Mouse (Mus musculus): ENCODE measurements around the gene Prkcz. TPM values are rescaled to one million over a fixed set of nuclear protein-coding genes. Genes with fewer than 3 reads are reported as not detected.

The Prkcz gene
- 7.2 and 9.2 TPM in 2 replicates for polyA plus RNA-seq (2015; fragmentation: Nextera tagmentation; extraction: Ambion mirVana)

- 0% methylated on average over 50 of the region's 51 CpGs for WGBS
Measured at GRCm38 (mm10) chr4:155361303-155361791, at the start of gene Prkcz. Gene Prkcz, minus strand, starts transcription at chr4:155361361.

DNA sequence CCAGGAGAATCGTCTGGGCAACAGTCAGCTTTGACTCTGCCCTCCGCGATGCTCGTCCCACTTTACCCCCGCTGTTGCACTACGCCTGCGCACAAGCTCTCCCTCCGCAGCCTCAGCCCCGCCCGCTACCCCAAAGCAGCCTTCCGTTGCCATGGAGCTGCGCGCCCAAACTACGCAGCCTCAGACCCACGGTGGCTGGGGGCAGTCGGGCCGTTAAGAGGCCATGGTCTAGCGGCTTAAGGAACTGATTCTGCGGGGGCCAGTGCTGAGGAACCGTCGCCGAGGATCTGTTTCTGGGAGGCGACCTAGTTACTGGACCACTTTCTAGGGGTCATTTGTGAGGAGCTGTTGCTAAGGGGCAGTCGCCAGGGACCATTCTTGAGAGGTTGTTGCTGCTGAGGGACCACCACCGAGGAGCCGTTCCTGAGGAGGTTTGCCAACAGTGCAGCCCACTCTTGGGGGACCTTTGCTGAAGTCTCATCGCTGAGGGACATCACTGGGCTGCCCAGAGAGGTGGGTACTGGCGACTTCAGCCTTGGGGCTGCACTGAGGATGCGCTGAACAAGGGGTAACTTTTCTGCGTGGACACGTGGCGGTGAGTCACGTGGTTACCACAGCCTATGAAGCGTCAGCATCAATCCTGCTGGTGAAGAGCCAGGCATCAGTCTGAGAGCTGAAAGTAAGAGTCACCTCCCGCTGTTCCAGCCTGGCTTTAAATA lies 48.1 kb upstream of the Prkcz start, which contains the start of gene Cfap74:
Gene Cfap74 (plus strand): TSS at position 133 of the 719 bp plus-strand sequence.
- ATAC-seq (ENCODE audit: low FRiP score, low read depth): peak; percentile 96
- H3K9me3 ChIP-seq: no peaks in the 10 kb centered on the region
- no peak within 1 kb of the TSS for H3K27ac ChIP-seq
- peak within 1 kb of the TSS; percentile 40 for H3K9ac ChIP-seq
- under 1% methylated on average over 35 of the region's 35 CpGs for WGBS
- H3K4me1 ChIP-seq: peaks cover 5% of the 10 kb centered on the region
- H3K27me3 ChIP-seq: no peaks in the 10 kb centered on the region
- peak within 1 kb of the TSS; percentile 54 for H3K4me3 ChIP-seq
- no peaks in the 10 kb centered on the region for H3K36me3 ChIP-seq
- H3K4me2 ChIP-seq (replicated peaks): peak within 1 kb of the TSS; percentile 74

More at GRCm38 (mm10) chr4:155361303-155361791, at the start of gene Prkcz:
- ATAC-seq (ENCODE audit: low FRiP score, low read depth): peak; percentile 85
- Histone ChIP-seq H3K4me1 (peaks cover 12% of the 10 kb centered on the region; the same call in 1 of the 2 replicates), H3K27ac (no peak within 1 kb of the TSS), H3K36me3 (no peaks in the 10 kb centered on the region), H3K27me3 (peaks cover 98% of the 10 kb centered on the region), H3K9me3 (no peaks in the 10 kb centered on the region), H3K4me2 (replicated peaks) (peak within 1 kb of the TSS; percentile 69), H3K4me3 (peak within 1 kb of the TSS; percentile 50), H3K9ac (peak within 1 kb of the TSS; percentile 40; the same call in 1 of the 2 replicates)

DNA sequence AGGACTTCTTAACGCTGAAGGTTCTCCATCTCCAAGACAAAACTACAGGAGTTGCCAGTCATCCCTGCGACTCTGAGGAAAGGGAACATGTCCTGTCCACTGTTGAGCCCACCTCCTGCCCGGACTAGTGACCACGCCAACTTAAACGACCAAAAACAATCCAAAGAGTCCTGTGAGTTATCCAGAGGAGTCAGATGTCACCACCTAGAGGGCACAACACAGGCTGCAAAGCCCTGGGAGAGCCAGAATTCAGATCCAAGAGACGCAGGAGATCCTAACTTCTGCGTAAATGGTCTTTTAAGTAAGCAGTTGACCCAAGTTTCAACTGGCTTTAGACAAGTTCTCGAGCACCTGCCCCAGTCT lies 47.5 kb upstream of the Prkcz start:
- Histone ChIP-seq H3K4me2 (replicated peaks) (peak overlapping the region; percentile 74), H3K4me1 (peaks cover 5% of the 10 kb centered on the region), H3K36me3 (no peaks in the 10 kb centered on the region), H3K9me3 (no peaks in the 10 kb centered on the region), H3K27ac (no peak overlapping the region), H3K9ac (peak overlapping the region; percentile 40), H3K27me3 (no peaks in the 10 kb centered on the region), H3K4me3 (peak overlapping the region; percentile 54)
- ATAC-seq (ENCODE audit: low FRiP score, low read depth): peak; percentile 48
- WGBS: 4% methylated on average over 8 of the region's 8 CpGs

- 52% methylated on average over 1 of the region's 1 CpGs for WGBS
- H3K27ac ChIP-seq: no peak overlapping the region
- H3K4me3 ChIP-seq: no peak overlapping the region
- ATAC-seq (ENCODE audit: low FRiP score, low read depth): no peak
- H3K4me2 ChIP-seq (replicated peaks): no peak overlapping the region
- peaks cover 40% of the 10 kb centered on the region for H3K27me3 ChIP-seq
- no peaks in the 10 kb centered on the region for H3K9me3 ChIP-seq
- peaks cover 8% of the 10 kb centered on the region for H3K4me1 ChIP-seq
- no peaks in the 10 kb centered on the region for H3K36me3 ChIP-seq
- no peak overlapping the region for H3K9ac ChIP-seq
Measured at GRCm38 (mm10) chr4:155402489-155402888, 41.3 kb upstream of the Prkcz start.

DNA sequence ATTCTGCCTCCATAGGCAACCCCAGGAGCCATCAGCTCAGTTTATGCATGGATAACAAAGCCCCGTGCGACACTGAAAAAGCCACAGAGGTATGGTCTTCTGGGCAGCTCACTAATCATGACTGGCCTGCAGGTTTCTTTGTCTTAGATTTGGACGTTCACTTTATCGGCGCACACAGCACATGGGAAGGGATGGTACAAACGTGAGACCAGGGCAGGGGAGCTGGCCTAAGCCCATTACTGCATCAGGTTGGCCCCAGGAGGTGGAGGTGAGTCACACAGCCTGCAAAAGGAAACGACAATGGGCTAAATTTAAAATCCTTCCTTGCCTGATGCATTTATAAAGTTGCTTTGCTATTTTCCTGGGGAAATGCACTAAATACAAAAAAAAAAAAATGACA lies 40.0 kb upstream of the Prkcz start:
- Histone ChIP-seq H3K9me3 (no peaks in the 10 kb centered on the region), H3K36me3 (no peaks in the 10 kb centered on the region), H3K9ac (no peak overlapping the region), H3K27ac (no peak overlapping the region), H3K4me1 (peaks cover 11% of the 10 kb centered on the region), H3K4me3 (no peak overlapping the region), H3K27me3 (peaks cover 54% of the 10 kb centered on the region), H3K4me2 (replicated peaks) (no peak overlapping the region)
- ATAC-seq (ENCODE audit: low FRiP score, low read depth): no peak
- WGBS: 69% methylated on average over 7 of the region's 7 CpGs

DNA sequence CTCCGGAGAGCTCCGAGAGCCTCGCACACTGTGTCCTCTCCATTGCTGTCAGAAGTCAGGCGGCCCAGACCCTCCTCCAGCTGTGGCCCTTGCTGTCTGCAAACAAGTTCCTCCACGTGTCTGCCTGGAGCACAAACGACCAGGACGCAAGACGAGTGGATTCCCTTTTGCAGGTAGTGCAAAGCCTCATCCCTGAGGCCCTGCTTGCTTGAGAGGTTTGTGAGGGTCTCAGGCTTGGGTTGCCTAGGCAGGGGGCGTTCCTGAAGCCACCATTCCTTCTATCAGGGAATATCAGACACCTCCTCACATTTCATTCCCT lies 37.0 kb upstream of the Prkcz start:
- ATAC-seq (ENCODE audit: low FRiP score, low read depth): no peak
- no peak overlapping the region for H3K27ac ChIP-seq
- peaks cover 70% of the 10 kb centered on the region for H3K27me3 ChIP-seq
- H3K9ac ChIP-seq: no peak overlapping the region
- peaks cover 11% of the 10 kb centered on the region for H3K4me1 ChIP-seq
- H3K9me3 ChIP-seq: no peaks in the 10 kb centered on the region
- peak overlapping the region; percentile 45 for H3K4me3 ChIP-seq
- H3K4me2 ChIP-seq (replicated peaks): peak overlapping the region; percentile 87
- no peaks in the 10 kb centered on the region for H3K36me3 ChIP-seq
- WGBS: 4% methylated on average over 9 of the region's 9 CpGs

GRCm38 (mm10) chr4:155397511-155398221 lies 36.5 kb upstream of the Prkcz start, which contains the start of gene Gabrd:
Gene Gabrd, minus strand, starts transcription at chr4:155398112.
- Histone ChIP-seq H3K4me3 (peak within 1 kb of the TSS; percentile 45), H3K36me3 (no peaks in the 10 kb centered on the region), H3K4me1 (peaks cover 11% of the 10 kb centered on the region), H3K9ac (no peak within 1 kb of the TSS), H3K27me3 (peaks cover 74% of the 10 kb centered on the region), H3K27ac (no peak within 1 kb of the TSS), H3K4me2 (replicated peaks) (peak within 1 kb of the TSS; percentile 87), H3K9me3 (no peaks in the 10 kb centered on the region)
- peak; percentile 59 for ATAC-seq (ENCODE audit: low FRiP score, low read depth)
- under 1% methylated on average over 47 of the region's 57 CpGs for WGBS

DNA sequence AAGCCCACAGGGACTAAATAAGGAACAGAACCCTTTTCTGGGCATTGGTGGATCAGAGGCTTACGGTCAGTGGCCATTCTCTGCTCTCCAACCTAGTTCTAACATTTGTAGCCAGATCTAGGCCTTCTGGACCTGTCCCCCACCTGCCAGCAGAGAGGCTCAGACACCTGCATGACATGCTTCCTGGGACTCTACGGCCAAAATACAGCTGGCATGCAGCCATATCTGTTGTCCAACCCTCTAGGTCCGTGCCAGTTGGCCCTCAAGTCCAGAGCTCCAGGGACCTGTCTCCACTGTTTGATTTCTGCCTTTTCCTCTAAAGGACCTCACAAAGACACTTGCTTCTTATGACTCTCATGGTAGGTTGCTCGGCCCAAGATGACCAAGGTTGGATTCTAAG lies 35.6 kb upstream of the Prkcz start:
- peaks cover 11% of the 10 kb centered on the region for H3K4me1 ChIP-seq
- no peaks in the 10 kb centered on the region for H3K9me3 ChIP-seq
- H3K4me3 ChIP-seq: no peak overlapping the region
- peaks cover 76% of the 10 kb centered on the region for H3K27me3 ChIP-seq
- 83% methylated on average over 4 of the region's 4 CpGs for WGBS
- no peak overlapping the region for H3K9ac ChIP-seq
- H3K27ac ChIP-seq: no peak overlapping the region
- no peaks in the 10 kb centered on the region for H3K36me3 ChIP-seq
- ATAC-seq (ENCODE audit: low FRiP score, low read depth): no peak
- no peak overlapping the region for H3K4me2 ChIP-seq (replicated peaks)

DNA sequence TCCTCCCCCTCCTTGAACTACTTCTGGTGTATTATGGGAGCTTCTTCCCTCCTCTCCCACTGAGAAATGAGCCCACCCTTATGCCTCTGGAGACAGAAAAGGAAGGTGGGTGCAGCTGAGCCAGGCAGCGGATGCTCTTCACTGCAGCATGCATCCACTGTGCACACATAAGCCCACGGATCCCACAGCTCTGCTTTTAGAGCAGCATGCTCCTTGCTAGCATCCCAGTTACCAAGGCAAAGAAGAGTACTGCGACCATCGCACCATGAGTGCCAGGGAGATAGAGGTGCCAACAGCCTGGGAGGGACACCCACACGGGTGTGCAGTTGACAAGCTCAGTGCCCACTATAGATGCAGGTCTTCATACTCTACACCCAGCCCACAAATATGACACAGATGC lies 34.3 kb upstream of the Prkcz start:
- Histone ChIP-seq H3K9me3 (no peaks in the 10 kb centered on the region), H3K9ac (no peak overlapping the region), H3K4me1 (peaks cover 11% of the 10 kb centered on the region), H3K27me3 (peaks cover 68% of the 10 kb centered on the region), H3K27ac (no peak overlapping the region), H3K4me2 (replicated peaks) (no peak overlapping the region), H3K4me3 (no peak overlapping the region), H3K36me3 (no peaks in the 10 kb centered on the region)
- no peak for ATAC-seq (ENCODE audit: low FRiP score, low read depth)
- WGBS: 86% methylated on average over 5 of the region's 5 CpGs

GRCm38 (mm10) chr4:155387166-155387565 lies 26.0 kb upstream of the Prkcz start:
- Histone ChIP-seq H3K36me3 (no peaks in the 10 kb centered on the region), H3K9ac (no peak overlapping the region), H3K4me3 (no peak overlapping the region), H3K9me3 (no peaks in the 10 kb centered on the region), H3K4me2 (replicated peaks) (no peak overlapping the region), H3K4me1 (no peaks in the 10 kb centered on the region), H3K27ac (no peak overlapping the region), H3K27me3 (peaks cover 30% of the 10 kb centered on the region)
- WGBS: 85% methylated on average over 8 of the region's 8 CpGs
- ATAC-seq (ENCODE audit: low FRiP score, low read depth): no peak

DNA sequence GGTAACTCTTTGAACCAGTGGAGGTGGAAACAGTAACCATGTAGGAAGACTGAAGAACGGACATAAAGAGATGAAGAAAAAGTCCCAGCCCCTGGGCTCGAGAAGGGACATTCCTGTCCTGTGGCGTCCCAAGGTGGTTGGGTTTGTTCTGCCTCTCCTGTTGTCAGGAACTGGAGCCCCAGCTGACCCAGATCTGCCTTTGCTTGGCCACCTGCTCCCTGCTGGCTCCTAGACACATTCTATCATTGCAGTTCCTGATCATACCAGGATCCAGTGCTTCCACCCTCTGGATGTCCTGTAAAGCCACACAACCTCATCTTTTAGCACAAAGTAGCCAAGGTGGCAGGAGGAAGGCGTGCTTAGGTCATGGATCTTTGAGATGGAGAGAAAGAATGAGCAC lies 22.2 kb upstream of the Prkcz start:
- no peak overlapping the region for H3K9ac ChIP-seq
- no peaks in the 10 kb centered on the region for H3K4me1 ChIP-seq
- H3K36me3 ChIP-seq: no peaks in the 10 kb centered on the region
- H3K27me3 ChIP-seq: peaks cover 33% of the 10 kb centered on the region
- no peak for ATAC-seq (ENCODE audit: low FRiP score, low read depth)
- no peak overlapping the region for H3K4me2 ChIP-seq (replicated peaks)
- no peak overlapping the region for H3K4me3 ChIP-seq
- H3K9me3 ChIP-seq: no peaks in the 10 kb centered on the region
- H3K27ac ChIP-seq: no peak overlapping the region
- WGBS: 76% methylated on average over 4 of the region's 4 CpGs

DNA sequence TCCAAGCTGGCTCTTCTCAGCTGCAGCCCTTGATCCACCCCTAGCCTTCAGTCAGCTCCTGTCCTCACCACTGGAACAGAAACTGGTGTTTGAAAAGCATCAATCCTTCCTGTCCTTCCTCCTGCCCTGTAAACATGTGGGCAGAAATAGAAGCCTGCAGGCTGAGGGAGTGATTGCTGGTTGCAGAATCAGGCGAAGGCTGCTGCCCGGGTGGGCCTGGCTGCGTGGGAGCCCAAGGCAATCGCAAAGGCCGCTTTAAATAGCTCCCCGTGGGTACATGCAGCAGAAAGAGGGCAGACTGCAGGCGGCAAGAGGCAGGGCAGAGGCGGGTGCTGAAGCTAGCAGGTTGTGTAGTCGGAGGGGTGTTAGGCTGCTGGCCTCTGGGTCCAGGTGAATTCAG lies 21.6 kb upstream of the Prkcz start:
- no peak overlapping the region for H3K4me3 ChIP-seq
- H3K27ac ChIP-seq: no peak overlapping the region
- H3K4me1 ChIP-seq: no peaks in the 10 kb centered on the region
- no peak overlapping the region for H3K9ac ChIP-seq
- H3K9me3 ChIP-seq: no peaks in the 10 kb centered on the region
- WGBS: 29% methylated on average over 9 of the region's 9 CpGs
- peaks cover 33% of the 10 kb centered on the region for H3K27me3 ChIP-seq
- no peak overlapping the region for H3K4me2 ChIP-seq (replicated peaks)
- H3K36me3 ChIP-seq: no peaks in the 10 kb centered on the region
- no peak for ATAC-seq (ENCODE audit: low FRiP score, low read depth)
